In the genomic region with DNA sequence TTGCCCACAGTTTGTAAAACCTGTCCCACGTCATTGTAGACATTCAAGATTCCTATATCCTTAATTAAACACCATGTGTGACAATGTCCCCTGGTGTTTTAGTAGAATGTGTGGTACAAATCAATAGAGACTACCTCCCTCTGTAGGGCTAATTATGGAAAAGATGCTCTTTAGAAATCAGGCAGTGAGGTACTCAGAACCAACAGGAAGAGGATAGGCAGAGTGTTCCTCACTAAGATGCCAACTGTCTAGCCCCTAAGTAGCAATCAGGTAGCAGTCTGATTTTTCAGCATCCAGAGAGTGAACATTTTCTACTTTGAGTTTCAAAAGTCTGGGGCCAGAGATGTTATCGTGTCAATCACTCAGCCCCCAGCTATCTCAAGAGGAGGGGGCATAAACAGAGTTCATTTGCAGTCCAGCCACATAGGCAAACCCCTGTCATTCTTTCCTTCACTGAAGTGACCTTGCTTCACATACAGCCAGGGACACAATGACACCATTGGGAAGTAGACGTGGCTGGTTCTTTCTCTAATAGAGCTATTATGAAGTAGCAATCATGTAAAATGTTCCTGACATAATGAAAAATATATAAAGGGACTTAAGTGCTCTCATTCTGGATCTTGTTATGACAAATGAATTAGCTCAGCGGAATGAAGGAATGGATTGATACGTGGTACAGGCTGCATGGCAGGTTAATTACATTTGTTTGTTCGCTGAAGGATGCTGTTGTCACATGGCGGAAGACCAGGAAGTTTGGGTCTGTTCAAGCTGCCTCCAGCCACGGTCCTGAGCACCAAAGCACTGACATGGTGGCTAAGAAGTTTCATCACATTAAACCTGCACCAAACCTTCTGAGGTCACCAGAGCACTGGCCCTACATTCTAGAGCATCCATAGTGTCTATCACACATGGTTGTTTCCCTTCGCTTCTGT, we compare ENCODE assay signal across 17 mouse cellular contexts.
DNase-seq lines count a peak whose midpoint lies in the region; ATAC-seq and TF ChIP-seq lines count a peak whose summit lies in the region.
"Had no signal": no experiment of that assay in that cellular context is flagged by ENCODE, and none has a peak within 500 bp of the region (broad histone marks: within the 10 kb centered on the region; RNA-seq: fewer than 3 reads in every experiment).

No protein-coding gene starts in this region.

- H3K4me2 ChIP-seq in forebrain, embryonic 12.5 days = no peak overlapping the region
- no peak overlapping the region for H3K4me2 ChIP-seq in forebrain, postnatal 0 days (ENCODE audit: low read depth)
- no peak overlapping the region for H3K4me2 ChIP-seq in forebrain, embryonic 14.5 days (ENCODE audit: low read length)
- H3K4me2 ChIP-seq: embryonic facial prominence, embryonic 12.5 days had no signal

- no peak overlapping the region for H3K4me3 ChIP-seq in forebrain, embryonic 12.5 days (replicated peaks)
- no peak overlapping the region for H3K4me3 ChIP-seq in forebrain, postnatal 0 days (ENCODE audit: low read depth, low read length)
- H3K4me3 ChIP-seq in forebrain, embryonic 14.5 days (ENCODE audit: low read depth, low read length) = no peak overlapping the region
- H3K4me3 ChIP-seq in forebrain, embryonic 10.5 days = no peak overlapping the region
- H3K4me3 ChIP-seq: embryonic facial prominence, embryonic 10.5 days; embryonic facial prominence, embryonic 12.5 days had no signal

- no peak for TF ChIP-seq CTCF in forebrain, postnatal 0 days (IDR thresholded peaks at IDR 0.05; ENCODE audit: low read depth)

- no peak for DNase-seq in forebrain, postnatal 0 days
- peak; percentile 13 for DNase-seq in forebrain, embryonic 14.5 days (ENCODE audit: low spot score)
- DNase-seq in forebrain, embryonic 10.5 days (ENCODE audit: extremely low spot score, low spot score) = no peak
- DNase-seq in retina, embryonic 14.5 days (ENCODE audit: low spot score) = peak; percentile 19
- no peak for DNase-seq in retina, postnatal 1 day
- no peak for DNase-seq in layer of hippocampus, postnatal 10 days (ENCODE audit: low spot score in 2 of 2)
- DNase-seq: adrenal gland, adult 2 months; adrenal gland, postnatal 10 days; adrenal gland, postnatal 25 days; cerebellum, adult 11-12 months; cerebellum, adult 2 months; cerebellum, adult 9-10 months; cerebellum, postnatal 10 days; cerebellum, postnatal 25 days had no signal

- no peaks in the 10 kb centered on the region for H3K9me3 ChIP-seq in forebrain, embryonic 12.5 days
- H3K9me3 ChIP-seq in forebrain, postnatal 0 days (ENCODE audit: low read length) = no peaks in the 10 kb centered on the region
- H3K9me3 ChIP-seq in forebrain, embryonic 14.5 days (replicated peaks; ENCODE audit: control insufficient read depth, low read length) = no peaks in the 10 kb centered on the region
- no peaks in the 10 kb centered on the region for H3K9me3 ChIP-seq in forebrain, embryonic 10.5 days
- H3K9me3 ChIP-seq: embryonic facial prominence, embryonic 10.5 days; embryonic facial prominence, embryonic 12.5 days had no signal

- 49% methylated on average over 9 of the region's 9 CpGs for WGBS in forebrain, embryonic 12.5 days
- 49% methylated on average over 9 of the region's 9 CpGs for WGBS in forebrain, postnatal 0 days
- WGBS in forebrain, embryonic 14.5 days = 48% methylated on average over 9 of the region's 9 CpGs
- 75% methylated on average over 9 of the region's 9 CpGs for WGBS in forebrain, embryonic 10.5 days

- ATAC-seq in forebrain, embryonic 12.5 days (ENCODE audit: low FRiP score) = peak; percentile 77; the same call in 1 of the 2 replicates
- ATAC-seq in forebrain, postnatal 0 days = no peak
- peak; percentile 42 for ATAC-seq in forebrain, embryonic 14.5 days

- no peak overlapping the region for H3K9ac ChIP-seq in forebrain, embryonic 12.5 days
- H3K9ac ChIP-seq in forebrain, postnatal 0 days = no peak overlapping the region
- no peak overlapping the region for H3K9ac ChIP-seq in forebrain, embryonic 14.5 days (ENCODE audit: low read length)
- H3K9ac ChIP-seq: embryonic facial prominence, embryonic 12.5 days had no signal

- H3K4me1 ChIP-seq in forebrain, embryonic 12.5 days = peaks cover 8% of the 10 kb centered on the region; the same call in 1 of the 2 replicates
- no peaks in the 10 kb centered on the region for H3K4me1 ChIP-seq in forebrain, postnatal 0 days (ENCODE audit: insufficient read depth)
- H3K4me1 ChIP-seq in forebrain, embryonic 14.5 days (ENCODE audit: control insufficient read depth, insufficient read depth, low read length) = no peaks in the 10 kb centered on the region
- H3K4me1 ChIP-seq in forebrain, embryonic 10.5 days = 0 out of 2 replicates have a peak, but pooled peaks cover 8% of the 10 kb centered on the region
- H3K4me1 ChIP-seq: embryonic facial prominence, embryonic 12.5 days had no signal

- H3K36me3 ChIP-seq in forebrain, embryonic 12.5 days (replicated peaks) = no peaks in the 10 kb centered on the region
- H3K36me3 ChIP-seq in forebrain, postnatal 0 days (ENCODE audit: insufficient read depth) = no peaks in the 10 kb centered on the region
- no peaks in the 10 kb centered on the region for H3K36me3 ChIP-seq in forebrain, embryonic 14.5 days (ENCODE audit: control insufficient read depth, insufficient read depth, low read length)
- no peaks in the 10 kb centered on the region for H3K36me3 ChIP-seq in forebrain, embryonic 10.5 days (replicated peaks)
- H3K36me3 ChIP-seq: embryonic facial prominence, embryonic 10.5 days; embryonic facial prominence, embryonic 12.5 days had no signal

- no peak overlapping the region for H3K27ac ChIP-seq in forebrain, embryonic 12.5 days
- H3K27ac ChIP-seq in forebrain, postnatal 0 days (ENCODE audit: low read depth, low read length) = no peak overlapping the region
- H3K27ac ChIP-seq in forebrain, embryonic 14.5 days (ENCODE audit: low read depth, low read length) = no peak overlapping the region
- no peak overlapping the region for H3K27ac ChIP-seq in forebrain, embryonic 10.5 days
- H3K27ac ChIP-seq: embryonic facial prominence, embryonic 10.5 days; embryonic facial prominence, embryonic 12.5 days had no signal

- H3K27me3 ChIP-seq in forebrain, embryonic 12.5 days = no peaks in the 10 kb centered on the region
- H3K27me3 ChIP-seq in forebrain, postnatal 0 days (ENCODE audit: insufficient read depth, low read length) = no peaks in the 10 kb centered on the region
- no peaks in the 10 kb centered on the region for H3K27me3 ChIP-seq in forebrain, embryonic 14.5 days (replicated peaks; ENCODE audit: control insufficient read depth, insufficient read depth, low read length)
- H3K27me3 ChIP-seq in forebrain, embryonic 10.5 days (ENCODE audit: poor library complexity, severe bottlenecking) = no peaks in the 10 kb centered on the region
- H3K27me3 ChIP-seq: embryonic facial prominence, embryonic 12.5 days had no signal

Comparison
In these comparisons a context has a peak if more than half of its experiments do, and no peak if none do; other contexts are left out.
1. DNase-seq: peak in forebrain, embryonic 14.5 days (single experiment) and retina, embryonic 14.5 days (single experiment); none in forebrain, postnatal 0 days (single experiment), forebrain, embryonic 10.5 days (single experiment), retina, postnatal 1 day (single experiment) and layer of hippocampus, postnatal 10 days (0 of 2).